Mouse (Mus musculus) CD8-positive naive resting alpha-beta T cell, adult 2 months (primary cell): ENCODE results near the gene Slc16a10.

Experiments
- DNase-seq, 2 experiments: peaks; one replicate each; pipeline ENCODE4 v3.0.0; 2022; ENCODE audit warnings: low read depth in 2 of 2, low spot score in 2 of 2

Slc16a10 gene

GRCm38 (mm10) chr10:40151852-40152549 lies 9.9 kb upstream of the Slc16a10 start:
- no peak for DNase-seq

- no peak for DNase-seq
Measured at GRCm38 (mm10) chr10:40149584-40150145, 7.6 kb upstream of the Slc16a10 start.

- no peak for DNase-seq
Measured at GRCm38 (mm10) chr10:40147325-40148059, 5.4 kb upstream of the Slc16a10 start.

- DNase-seq = no peak
Measured at GRCm38 (mm10) chr10:40146451-40146850, 4.4 kb upstream of the Slc16a10 start.

- no peak for DNase-seq
Measured at GRCm38 (mm10) chr10:40144815-40145214, 2.8 kb upstream of the Slc16a10 start.

GRCm38 (mm10) chr10:40141016-40141851 lies 824 bp downstream of the Slc16a10 start:
- peak in 1 of 2 experiments; percentile 33 for DNase-seq

GRCm38 (mm10) chr10:40139646-40140045 lies 2.4 kb downstream of the Slc16a10 start:
- no peak for DNase-seq

GRCm38 (mm10) chr10:40135807-40136778 lies 6.0 kb downstream of the Slc16a10 start:
- no peak for DNase-seq

GRCm38 (mm10) chr10:40134906-40135305 lies 7.2 kb downstream of the Slc16a10 start:
- no peak for DNase-seq

GRCm38 (mm10) chr10:40133636-40134035 lies 8.4 kb downstream of the Slc16a10 start:
- DNase-seq = no peak

GRCm38 (mm10) chr10:40131690-40132418 lies 10.2 kb downstream of the Slc16a10 start:
- DNase-seq = no peak

GRCm38 (mm10) chr10:40130126-40130525 lies 11.9 kb downstream of the Slc16a10 start:
- DNase-seq = no peak

GRCm38 (mm10) chr10:40129134-40129533 lies 12.9 kb downstream of the Slc16a10 start:
- DNase-seq = no peak

GRCm38 (mm10) chr10:40128497-40128896 lies 13.6 kb downstream of the Slc16a10 start:
- no peak for DNase-seq

GRCm38 (mm10) chr10:40125200-40125599 lies 16.9 kb downstream of the Slc16a10 start:
- no peak for DNase-seq

- DNase-seq = no peak
Measured at GRCm38 (mm10) chr10:40124570-40124969, 17.5 kb downstream of the Slc16a10 start.

- DNase-seq = no peak
Measured at GRCm38 (mm10) chr10:40124096-40124495, 18.0 kb downstream of the Slc16a10 start.

- DNase-seq = no peak
Measured at GRCm38 (mm10) chr10:40119466-40119865, 22.6 kb downstream of the Slc16a10 start.

GRCm38 (mm10) chr10:40118743-40119387 lies 23.2 kb downstream of the Slc16a10 start:
- DNase-seq = no peak
